Mouse (Mus musculus) ES-E14 (cell line): ENCODE results near the gene Ost4.

ENCODE experiments used
- CHD2 ChIP-seq: IDR thresholded peaks from 2 replicates; pipeline ENCODE4 v1.6.1; 2014; ENCODE audit warnings: mild to moderate bottlenecking, low read depth, low read length, inconsistent platforms
- ZNF384 ChIP-seq: IDR thresholded peaks from 2 replicates; pipeline ENCODE4 v1.6.1; 2012; ENCODE audit warnings: low read depth, low read length, inconsistent platforms

DNA sequence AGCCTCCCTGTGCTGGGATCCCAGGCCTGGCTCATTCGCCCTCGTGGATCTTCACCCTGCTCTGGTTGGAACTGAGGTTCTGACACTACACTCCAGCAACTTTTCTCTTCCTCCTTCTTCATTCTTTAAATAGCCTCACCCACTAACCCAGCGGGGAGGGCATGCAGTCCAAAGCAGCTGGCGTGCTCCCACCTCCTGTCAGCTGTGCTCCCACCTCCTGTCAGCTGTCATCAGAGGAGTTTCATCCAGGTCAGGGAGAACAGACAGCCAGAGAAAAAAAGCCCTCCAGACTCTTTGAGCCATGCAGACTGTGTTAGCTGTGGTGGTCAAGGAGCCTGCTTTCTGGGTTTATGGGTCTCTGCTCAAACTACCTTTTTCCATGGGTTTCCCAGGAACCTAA lies 23.8 kb upstream of the Ost4 start:
- no peak for TF ChIP-seq ZNF384
- no peak for TF ChIP-seq CHD2
